Mouse (Mus musculus): Measurements from ENCODE around the gene Meig1. TPM values are rescaled to one million over a fixed set of nuclear protein-coding genes. Genes with fewer than 3 reads are reported as not detected.

Gene Meig1
- not detected for polyA plus RNA-seq (2017; shearing (Covaris generic))

GRCm38 (mm10) chr2:3422548-3422947 is at the start of gene Meig1:
Gene Meig1, minus strand, starts transcription at chr2:3422648.

DNA sequence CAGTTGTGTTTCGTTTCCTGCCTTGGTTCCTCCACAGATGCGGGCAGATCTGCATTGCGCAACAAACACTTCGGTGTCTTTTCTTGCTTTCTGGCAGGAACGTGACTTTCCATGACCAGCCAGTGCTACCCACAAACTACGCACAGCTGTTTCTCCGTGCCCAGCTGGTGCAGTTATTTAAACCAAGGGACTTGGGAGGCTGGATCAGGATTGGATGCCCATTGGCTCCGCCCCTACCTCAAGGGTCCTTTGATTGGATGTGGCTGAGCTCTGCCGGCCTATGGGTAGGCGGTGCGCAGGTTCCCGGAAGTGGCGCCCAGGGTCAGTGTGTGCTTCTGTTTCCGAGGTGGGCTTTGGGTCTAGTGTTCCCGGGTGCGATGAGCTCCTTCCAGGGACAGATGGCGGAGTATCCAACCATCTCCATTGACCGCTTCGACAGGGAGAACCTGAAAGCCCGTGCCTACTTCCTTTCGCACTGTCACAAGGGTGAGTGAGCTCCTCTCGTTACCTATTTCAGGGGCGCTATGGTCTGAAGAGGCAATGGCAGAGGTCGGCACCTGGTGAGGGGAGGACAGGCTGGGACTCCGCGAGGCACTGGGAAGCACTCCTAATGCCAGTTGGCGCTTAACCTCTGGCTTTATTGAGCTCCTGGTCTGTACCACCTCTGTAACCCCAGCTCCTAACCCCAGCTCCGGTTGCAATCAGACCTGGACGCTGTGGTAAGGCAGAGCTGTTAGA is 1.6 kb upstream of the Meig1 start, which contains the start of gene Dclre1c:
TSS of gene Dclre1c (plus strand) at position 291 of the 738 bp plus-strand sequence.

DNA sequence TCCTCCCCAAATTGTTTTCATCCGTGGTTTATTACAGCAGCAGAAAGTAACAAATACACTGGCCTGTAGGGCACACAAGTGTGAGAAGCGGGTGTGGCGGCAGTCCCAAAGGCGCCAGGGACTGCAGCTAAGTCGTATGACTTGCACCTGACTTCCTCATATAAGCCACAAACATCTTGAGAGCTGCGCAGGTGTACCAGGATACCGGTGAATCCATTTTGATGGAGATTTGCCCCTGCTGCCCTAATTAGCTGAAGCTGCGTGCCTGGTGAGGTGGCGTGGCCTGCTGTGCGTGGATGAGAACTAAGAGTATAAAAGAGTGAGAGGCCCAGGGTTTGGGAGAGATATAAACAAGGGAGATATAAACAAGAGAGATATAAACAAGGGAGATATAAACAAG is 25.3 kb downstream of the Meig1 start, which contains the start of gene Olah:
TSS of gene Olah (minus strand) at position 101 of the 400 bp plus-strand sequence.

Other genes starting within 250 kb of the Meig1 start
- 13.2 TPM for gene Nmt2, start 138.4 kb downstream of the Meig1 start, polyA plus RNA-seq (2017; shearing (Covaris generic))
- 24.1 TPM for gene Rpp38, start 90.0 kb downstream of the Meig1 start, polyA plus RNA-seq (2017; shearing (Covaris generic))
- gene Acbd7, start 86.5 kb downstream of the Meig1 start, polyA plus RNA-seq (2017; shearing (Covaris generic)) = not detected
- gene Olah, start 25.4 kb downstream of the Meig1 start, polyA plus RNA-seq (2017; shearing (Covaris generic)) = not detected
- 22.8 TPM for gene Dclre1c, start 1.5 kb upstream of the Meig1 start, polyA plus RNA-seq (2017; shearing (Covaris generic))
- gene Suv39h2, start 52.4 kb upstream of the Meig1 start, polyA plus RNA-seq (2017; shearing (Covaris generic)) = 0.50 TPM
- 6.8 TPM for gene Gm45902, start 90.1 kb upstream of the Meig1 start, polyA plus RNA-seq (2017; shearing (Covaris generic))
- gene Hspa14, start 90.2 kb upstream of the Meig1 start, polyA plus RNA-seq (2017; shearing (Covaris generic)) = 129 TPM
- 0.96 TPM for gene Cdnf, start 90.4 kb upstream of the Meig1 start, polyA plus RNA-seq (2017; shearing (Covaris generic))
- gene Fam107b, start 147.8 kb upstream of the Meig1 start, polyA plus RNA-seq (2017; shearing (Covaris generic)) = 403 TPM